Mouse (Mus musculus): ENCODE results near the gene Hint2. TPM values are rescaled to one million over a fixed set of nuclear protein-coding genes. Genes with fewer than 3 reads are reported as not detected.

Hint2 gene
- polyA plus RNA-seq (2015; fragmentation: Nextera tagmentation; extraction: Ambion mirVana) = 150 and 152 TPM in 2 replicates

DNA sequence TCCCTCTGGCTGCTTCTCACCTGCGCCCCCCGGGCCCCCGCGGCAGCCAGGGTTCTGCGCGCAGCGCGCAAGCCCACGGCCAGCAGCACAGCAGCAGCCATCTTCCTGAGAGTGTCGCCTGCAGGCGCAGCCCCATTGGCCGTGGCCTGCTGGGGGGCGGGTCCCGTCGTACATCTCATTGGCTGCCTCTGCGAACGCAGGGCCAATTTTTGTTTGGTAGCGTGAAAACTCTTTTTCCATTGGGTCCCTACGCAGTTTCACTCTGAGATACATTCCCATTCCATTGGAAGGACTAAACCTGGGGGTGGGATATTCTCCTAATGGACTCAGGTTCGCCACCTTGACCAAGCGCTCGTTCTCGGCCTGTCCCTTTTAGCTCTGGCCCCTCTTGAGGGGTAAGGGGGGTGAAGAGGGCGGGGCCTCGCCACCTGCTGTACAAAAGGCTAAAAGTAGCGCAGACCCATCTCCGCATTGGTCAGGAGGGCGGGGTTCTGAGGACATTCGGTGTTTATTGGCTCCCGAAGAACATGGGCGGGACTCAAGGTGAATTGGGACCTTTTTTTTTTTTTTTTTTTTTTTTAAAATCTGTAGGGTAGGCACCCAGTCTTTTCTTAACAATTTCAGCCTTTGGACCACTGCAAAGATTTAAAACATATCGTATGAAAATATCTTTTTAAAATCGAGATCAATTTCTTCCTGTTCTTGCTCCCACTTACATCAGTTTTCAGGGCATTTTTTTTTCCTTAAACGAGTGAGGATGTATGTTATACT is at the start of gene Hint2:
Gene Hint2 (minus strand): TSS at position 128 of the 771 bp plus-strand sequence.
- Histone ChIP-seq H3K4me3 (ENCODE audit: low read depth, low read length) (peak within 1 kb of the TSS; percentile 73), H3K27ac (replicated peaks) (peak within 1 kb of the TSS; percentile 86), H3K27me3 (ENCODE audit: control insufficient read depth, insufficient read depth, low read length) (no peaks in the 10 kb centered on the region), H3K36me3 (ENCODE audit: control insufficient read depth, insufficient read depth, low read length) (no peaks in the 10 kb centered on the region), H3K9ac (ENCODE audit: low read length) (peak within 1 kb of the TSS; percentile 92), H3K4me2 (replicated peaks; ENCODE audit: low read depth) (peak within 1 kb of the TSS; percentile 63), H3K9me3 (ENCODE audit: control insufficient read depth, low read length) (no peaks in the 10 kb centered on the region), H3K4me1 (replicated peaks; ENCODE audit: control insufficient read depth, insufficient read depth) (no peaks in the 10 kb centered on the region)
- TF ChIP-seq CTCF (IDR thresholded peaks at IDR 0.05; ENCODE audit: low read depth) (no peak; the same call in none of the 2 replicates), EP300 (optimal IDR thresholded peaks at IDR 0.05) (no peak)
- DNase-seq (ENCODE audit: low spot score) = peak; percentile 95
- whole genome bisulfite sequencing = under 1% methylated on average over 34 of the region's 34 CpGs
- ATAC-seq (ENCODE audit: low FRiP score, low TSS enrichment) = peak; percentile 97

DNA sequence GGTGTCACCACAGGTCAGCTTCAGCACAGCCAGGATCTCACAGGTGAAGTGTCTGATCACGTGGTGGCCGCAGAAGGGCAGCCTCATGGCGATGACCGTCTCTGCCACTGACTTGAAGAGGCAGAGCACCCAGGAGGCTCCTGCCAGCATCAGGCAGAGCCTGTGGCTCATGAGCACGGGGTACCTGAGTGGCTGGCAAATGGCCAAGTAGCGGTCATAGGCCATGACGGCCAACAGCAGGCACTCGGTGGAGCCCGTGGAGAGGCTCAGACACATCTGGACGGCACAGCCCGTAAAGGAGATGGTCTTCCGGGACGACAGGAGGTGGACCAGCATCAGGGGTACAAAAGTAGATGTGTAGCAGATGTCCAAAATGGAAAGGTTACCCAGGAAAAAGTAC is 49.7 kb upstream of the Hint2 start:
- no peaks in the 10 kb centered on the region for H3K27me3 ChIP-seq (ENCODE audit: control insufficient read depth, insufficient read depth, low read length)
- no peaks in the 10 kb centered on the region for H3K4me1 ChIP-seq (replicated peaks; ENCODE audit: control insufficient read depth, insufficient read depth)
- no peak for TF ChIP-seq EP300 (optimal IDR thresholded peaks at IDR 0.05)
- TF ChIP-seq CTCF (IDR thresholded peaks at IDR 0.05; ENCODE audit: low read depth) = no peak
- H3K36me3 ChIP-seq (ENCODE audit: control insufficient read depth, insufficient read depth, low read length) = no peaks in the 10 kb centered on the region
- ATAC-seq (ENCODE audit: low FRiP score, low TSS enrichment) (no peak), DNase-seq (ENCODE audit: low spot score) (no peak)
- no peak overlapping the region for H3K27ac ChIP-seq (replicated peaks)
- no peak overlapping the region for H3K4me3 ChIP-seq (ENCODE audit: low read depth, low read length)
- no peak overlapping the region for H3K9ac ChIP-seq (ENCODE audit: low read length)
- H3K4me2 ChIP-seq (replicated peaks; ENCODE audit: low read depth) = no peak overlapping the region
- 75% methylated on average over 13 of the region's 13 CpGs for WGBS
- no peaks in the 10 kb centered on the region for H3K9me3 ChIP-seq (ENCODE audit: control insufficient read depth, low read length)

DNA sequence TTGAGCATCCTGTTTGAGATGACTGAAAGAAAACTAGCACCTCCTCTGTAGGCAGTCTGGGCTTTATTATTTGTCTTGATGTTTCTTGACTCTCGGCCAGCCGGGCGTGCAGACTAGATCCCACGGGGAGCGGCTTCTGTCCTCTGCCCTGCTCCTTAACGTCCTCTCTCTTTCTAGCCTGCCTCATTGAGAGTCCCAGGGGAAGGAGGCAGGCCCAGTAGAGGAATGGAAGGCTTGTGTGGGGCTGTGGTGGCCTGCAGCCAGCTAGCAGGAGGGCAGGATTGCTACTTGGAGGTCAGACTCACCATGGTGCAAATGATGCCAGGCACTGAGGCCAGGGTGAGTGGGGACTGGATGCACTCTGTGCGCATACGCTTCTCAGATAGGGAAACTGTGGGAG is 47.6 kb upstream of the Hint2 start:
- H3K9me3 ChIP-seq (ENCODE audit: control insufficient read depth, low read length) = no peaks in the 10 kb centered on the region
- 58% methylated on average over 8 of the region's 8 CpGs for WGBS
- TF ChIP-seq EP300 (optimal IDR thresholded peaks at IDR 0.05) (no peak), CTCF (IDR thresholded peaks at IDR 0.05; ENCODE audit: low read depth) (no peak)

DNA sequence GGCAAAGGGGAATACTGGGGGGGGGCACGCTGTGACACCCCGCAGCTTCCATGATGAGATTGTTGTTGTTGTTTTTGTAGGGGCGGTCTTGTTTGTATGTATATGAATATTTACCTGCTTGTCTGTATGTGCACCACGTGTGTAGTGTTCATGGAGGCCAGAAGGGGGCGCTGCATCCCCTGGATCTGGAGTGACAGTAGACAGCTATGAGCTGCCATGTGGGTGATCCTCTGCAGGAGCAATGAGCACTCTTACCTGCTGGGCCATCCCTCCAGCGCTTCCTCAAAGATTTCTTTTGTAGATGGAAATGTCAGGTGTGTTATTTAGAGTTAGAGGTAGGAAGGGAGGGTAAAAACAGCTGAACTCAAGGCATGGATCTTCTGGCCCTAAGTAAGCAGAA is 47.2 kb upstream of the Hint2 start:
- WGBS = 73% methylated on average over 6 of the region's 6 CpGs
- Histone ChIP-seq H3K27me3 (ENCODE audit: control insufficient read depth, insufficient read depth, low read length) (no peaks in the 10 kb centered on the region), H3K36me3 (ENCODE audit: control insufficient read depth, insufficient read depth, low read length) (no peaks in the 10 kb centered on the region), H3K9ac (ENCODE audit: low read length) (no peak overlapping the region), H3K27ac (replicated peaks) (no peak overlapping the region), H3K9me3 (ENCODE audit: control insufficient read depth, low read length) (no peaks in the 10 kb centered on the region), H3K4me2 (replicated peaks; ENCODE audit: low read depth) (no peak overlapping the region), H3K4me1 (replicated peaks; ENCODE audit: control insufficient read depth, insufficient read depth) (no peaks in the 10 kb centered on the region), H3K4me3 (ENCODE audit: low read depth, low read length) (no peak overlapping the region)
- no peak for DNase-seq (ENCODE audit: low spot score)
- peak; percentile 58 for TF ChIP-seq CTCF (IDR thresholded peaks at IDR 0.05; ENCODE audit: low read depth)
- TF ChIP-seq EP300 (optimal IDR thresholded peaks at IDR 0.05) = no peak
- no peak for ATAC-seq (ENCODE audit: low FRiP score, low TSS enrichment)

More for the DNA sequence above, 47.6 kb upstream of the Hint2 start:
- H3K4me3 ChIP-seq (ENCODE audit: low read depth, low read length) = no peak overlapping the region
- no peaks in the 10 kb centered on the region for H3K36me3 ChIP-seq (ENCODE audit: control insufficient read depth, insufficient read depth, low read length)
- no peak for DNase-seq (ENCODE audit: low spot score)
- H3K4me2 ChIP-seq (replicated peaks; ENCODE audit: low read depth) = no peak overlapping the region
- peak overlapping the region; percentile 4; the same call in 1 of the 2 replicates for H3K9ac ChIP-seq (ENCODE audit: low read length)
- ATAC-seq (ENCODE audit: low FRiP score, low TSS enrichment) = no peak
- no peaks in the 10 kb centered on the region for H3K27me3 ChIP-seq (ENCODE audit: control insufficient read depth, insufficient read depth, low read length)
- H3K27ac ChIP-seq (replicated peaks) = no peak overlapping the region
- no peaks in the 10 kb centered on the region for H3K4me1 ChIP-seq (replicated peaks; ENCODE audit: control insufficient read depth, insufficient read depth)

DNA sequence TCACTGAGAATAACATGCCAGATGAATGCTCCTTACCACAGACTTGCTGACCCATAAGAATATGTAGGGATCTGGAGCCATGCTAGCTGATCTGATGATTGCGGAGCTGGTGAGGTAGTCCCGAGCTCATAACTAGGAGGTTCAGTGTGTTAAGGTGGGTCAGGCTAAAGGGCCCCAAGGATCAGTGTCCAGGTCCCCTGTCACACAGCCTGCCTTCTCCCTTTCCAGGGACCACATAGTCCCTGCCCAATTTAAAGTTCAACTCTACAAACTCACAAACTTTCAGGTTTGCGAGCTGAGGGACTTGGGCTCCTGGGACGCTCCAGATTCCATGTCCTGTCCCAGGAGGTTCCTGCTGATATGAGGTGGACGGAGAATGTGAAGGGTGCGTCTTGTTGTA is 44.4 kb upstream of the Hint2 start, which contains the start of gene Olfr70:
Gene Olfr70 (minus strand): TSS at position 101 of the 400 bp plus-strand sequence.
- Histone ChIP-seq H3K27ac (replicated peaks) (no peak within 1 kb of the TSS), H3K27me3 (ENCODE audit: control insufficient read depth, insufficient read depth, low read length) (no peaks in the 10 kb centered on the region), H3K36me3 (ENCODE audit: control insufficient read depth, insufficient read depth, low read length) (no peaks in the 10 kb centered on the region), H3K4me1 (replicated peaks; ENCODE audit: control insufficient read depth, insufficient read depth) (no peaks in the 10 kb centered on the region), H3K4me2 (replicated peaks; ENCODE audit: low read depth) (no peak within 1 kb of the TSS), H3K4me3 (ENCODE audit: low read depth, low read length) (no peak within 1 kb of the TSS), H3K9ac (ENCODE audit: low read length) (no peak within 1 kb of the TSS), H3K9me3 (ENCODE audit: control insufficient read depth, low read length) (no peaks in the 10 kb centered on the region)
- no peak for TF ChIP-seq CTCF (IDR thresholded peaks at IDR 0.05; ENCODE audit: low read depth)
- TF ChIP-seq EP300 (optimal IDR thresholded peaks at IDR 0.05) = no peak
- ATAC-seq (ENCODE audit: low FRiP score, low TSS enrichment) = no peak
- DNase-seq (ENCODE audit: low spot score) = no peak
- 86% methylated on average over 6 of the region's 6 CpGs for WGBS

- H3K9ac ChIP-seq (ENCODE audit: low read length) = no peak overlapping the region
- H3K4me3 ChIP-seq (ENCODE audit: low read depth, low read length) = no peak overlapping the region
- H3K4me2 ChIP-seq (replicated peaks; ENCODE audit: low read depth) = no peak overlapping the region
- ATAC-seq (ENCODE audit: low FRiP score, low TSS enrichment) (no peak), DNase-seq (ENCODE audit: low spot score) (no peak)
- TF ChIP-seq EP300 (optimal IDR thresholded peaks at IDR 0.05) (no peak), CTCF (IDR thresholded peaks at IDR 0.05; ENCODE audit: low read depth) (no peak)
- WGBS = 90% methylated on average over 13 of the region's 13 CpGs
- H3K27ac ChIP-seq (replicated peaks) = no peak overlapping the region
- no peaks in the 10 kb centered on the region for H3K9me3 ChIP-seq (ENCODE audit: control insufficient read depth, low read length)
- no peaks in the 10 kb centered on the region; the same call in 1 of the 2 replicates for H3K4me1 ChIP-seq (replicated peaks; ENCODE audit: control insufficient read depth, insufficient read depth)
- no peaks in the 10 kb centered on the region for H3K36me3 ChIP-seq (ENCODE audit: control insufficient read depth, insufficient read depth, low read length)
- no peaks in the 10 kb centered on the region for H3K27me3 ChIP-seq (ENCODE audit: control insufficient read depth, insufficient read depth, low read length)
These were observed 40.3 kb upstream of the Hint2 start for GRCm38 (mm10) chr4:43696561-43696960.

Data from stomach, postnatal 0 days (tissue).